Mouse (Mus musculus): ENCODE data around the gene Olfr1347. TPM values are rescaled to one million over a fixed set of nuclear protein-coding genes. Genes with fewer than 3 reads are reported as not detected.

Gene Olfr1347
- not detected in 2 replicates for polyA plus RNA-seq (2012; rRNA removed; ENCODE audit: low replicate concordance)

GRCm38 (mm10) chr7:6499655-6500054, at the start of gene Olfr1347:
Gene Olfr1347 (minus strand): TSS chr7:6499755.

GRCm38 (mm10) chr7:6522850-6523249, 23.3 kb upstream of the Olfr1347 start, which contains the start of gene Olfr1349:
Gene Olfr1349 (minus strand): TSS chr7:6522950.

DNA sequence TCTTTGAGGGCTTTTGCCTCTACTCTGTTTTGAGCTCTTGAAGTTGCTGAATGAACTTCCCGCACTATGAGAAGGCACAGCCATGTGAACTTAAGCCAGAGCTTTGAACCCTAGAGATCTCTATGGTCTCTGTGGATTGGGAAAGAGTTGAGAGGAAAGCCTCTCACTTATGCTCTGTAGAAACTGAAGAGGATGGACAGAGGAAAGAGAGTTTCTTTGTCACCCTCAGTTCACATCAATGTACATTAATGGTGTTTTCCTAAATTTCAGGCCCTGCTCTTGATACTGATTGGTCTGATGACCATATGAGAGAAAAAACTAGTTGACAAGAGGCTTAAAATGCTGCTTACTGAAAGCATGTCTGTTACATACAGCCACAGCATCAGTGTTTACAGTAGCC, 9.1 kb upstream of the Olfr1347 start, which contains the start of gene Olfr1348:
TSS of gene Olfr1348 (minus strand) at position 101 of the 400 bp plus-strand sequence.

GRCm38 (mm10) chr7:6486841-6487240, 12.7 kb downstream of the Olfr1347 start, which contains the start of gene Olfr5:
Gene Olfr5 (minus strand): TSS chr7:6486941.

GRCm38 (mm10) chr7:6466951-6467350, 32.6 kb downstream of the Olfr1347 start, which contains the start of gene Olfr1346:
Gene Olfr1346 (plus strand): TSS chr7:6467101.

DNA sequence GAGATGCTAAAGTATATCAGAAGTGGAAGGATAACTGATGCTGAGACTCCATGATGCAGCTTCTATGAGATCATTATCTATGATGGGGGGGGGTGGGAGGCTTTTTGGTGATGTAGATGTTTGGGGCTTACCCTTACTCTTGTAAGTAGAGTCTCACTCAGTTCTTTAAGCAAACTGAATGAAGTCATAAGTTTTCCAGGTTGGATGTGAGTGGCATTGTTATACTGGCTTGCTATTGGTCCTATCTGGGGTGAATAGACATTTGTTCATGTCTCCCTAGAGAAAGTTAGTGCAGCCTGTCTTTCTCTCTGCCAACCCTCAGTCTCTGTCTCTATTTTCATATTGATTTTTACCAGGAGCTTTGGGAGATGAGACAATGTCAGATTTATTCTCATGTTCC, 43.7 kb downstream of the Olfr1347 start, which contains the start of gene Olfr1336:
TSS of gene Olfr1336 (plus strand) at position 301 of the 400 bp plus-strand sequence.

DNA sequence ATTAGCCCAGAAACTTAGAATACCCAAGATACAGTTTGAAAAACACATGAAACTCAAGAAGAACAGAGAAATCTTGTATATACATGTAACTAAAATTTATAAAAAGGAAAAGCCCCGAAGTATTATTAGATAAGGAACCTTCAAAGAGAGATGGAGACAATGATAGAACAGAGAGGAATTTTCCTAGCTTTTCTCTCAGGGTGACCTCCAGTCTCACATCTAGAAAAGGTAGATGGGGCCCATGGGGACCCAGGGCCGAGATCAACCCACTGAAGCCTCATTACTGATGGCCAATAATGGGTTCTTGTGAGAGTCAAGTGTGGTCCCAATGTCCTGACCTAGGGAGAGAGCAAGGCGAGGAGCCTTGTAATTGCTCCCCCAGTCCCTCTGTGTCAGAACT, 61.2 kb downstream of the Olfr1347 start, which contains the start of gene Olfr1344:
TSS of gene Olfr1344 (plus strand) at position 301 of the 400 bp plus-strand sequence.

Other genes with a start within 250 kb of the Olfr1347 start
- gene Epp13, start 247.0 kb downstream of the Olfr1347 start, polyA plus RNA-seq (2012; rRNA removed; ENCODE audit: low replicate concordance) = not detected in 2 replicates
- gene Zfp667, start 213.2 kb downstream of the Olfr1347 start, polyA plus RNA-seq (2012; rRNA removed; ENCODE audit: low replicate concordance) = 0.12 TPM in 1 of 2 replicates, not detected in the other
- not detected in 2 replicates for gene Zfp583, start 168.5 kb downstream of the Olfr1347 start, polyA plus RNA-seq (2012; rRNA removed; ENCODE audit: low replicate concordance)
- gene Gm3854, start 156.0 kb downstream of the Olfr1347 start, polyA plus RNA-seq (2012; rRNA removed; ENCODE audit: low replicate concordance) = not detected in 2 replicates
- gene Zfp78, start 136.5 kb downstream of the Olfr1347 start, polyA plus RNA-seq (2012; rRNA removed; ENCODE audit: low replicate concordance) = 0.02 TPM in 1 of 2 replicates, not detected in the other
- 0.18 and 0.23 TPM in 2 replicates for gene Zfp28, start 116.5 kb downstream of the Olfr1347 start, polyA plus RNA-seq (2012; rRNA removed; ENCODE audit: low replicate concordance)
- not detected in 2 replicates for gene Smim17, start 101.0 kb downstream of the Olfr1347 start, polyA plus RNA-seq (2012; rRNA removed; ENCODE audit: low replicate concordance)
- gene Gm20715, start 89.5 kb downstream of the Olfr1347 start, polyA plus RNA-seq (2012; rRNA removed; ENCODE audit: low replicate concordance) = not detected in 2 replicates
- not detected in 2 replicates for gene Olfr1344, start 61.1 kb downstream of the Olfr1347 start, polyA plus RNA-seq (2012; rRNA removed; ENCODE audit: low replicate concordance)
- gene Olfr1336, start 43.6 kb downstream of the Olfr1347 start, polyA plus RNA-seq (2012; rRNA removed; ENCODE audit: low replicate concordance) = not detected in 2 replicates
- not detected in 2 replicates for gene Olfr1346, start 32.7 kb downstream of the Olfr1347 start, polyA plus RNA-seq (2012; rRNA removed; ENCODE audit: low replicate concordance)
- not detected in 2 replicates for gene Olfr5, start 12.8 kb downstream of the Olfr1347 start, polyA plus RNA-seq (2012; rRNA removed; ENCODE audit: low replicate concordance)
- gene Olfr1348, start 9.0 kb upstream of the Olfr1347 start, polyA plus RNA-seq (2012; rRNA removed; ENCODE audit: low replicate concordance) = not detected in 2 replicates
- gene Olfr1349, start 23.2 kb upstream of the Olfr1347 start, polyA plus RNA-seq (2012; rRNA removed; ENCODE audit: low replicate concordance) = not detected in 2 replicates
- gene Olfr1350, start 65.1 kb upstream of the Olfr1347 start, polyA plus RNA-seq (2012; rRNA removed; ENCODE audit: low replicate concordance) = not detected in 2 replicates
- gene Zim1, start 196.7 kb upstream of the Olfr1347 start, polyA plus RNA-seq (2012; rRNA removed; ENCODE audit: low replicate concordance) = 0.04 TPM in 1 of 2 replicates, not detected in the other
- gene Peg3, start 230.7 kb upstream of the Olfr1347 start, polyA plus RNA-seq (2012; rRNA removed; ENCODE audit: low replicate concordance) = 0.28 and 0.79 TPM in 2 replicates
- gene Usp29, start 230.8 kb upstream of the Olfr1347 start, polyA plus RNA-seq (2012; rRNA removed; ENCODE audit: low replicate concordance) = not detected in 2 replicates

Measured in duodenum, adult 2 months (tissue).